Mouse (Mus musculus) forebrain, embryonic 15.5 days (tissue): ENCODE data around the gene Ldlrap1. TPM values are rescaled to one million over a fixed set of nuclear protein-coding genes. Genes with fewer than 3 reads are reported as not detected.

Experiments used
- ATAC-seq: fragments of 200-750 bp; cut with Nextera tagmentation; replicated peaks from 2 replicates; pipeline ENCODE4 v1.8.0; 2017; ENCODE audit warnings: mild to moderate bottlenecking, moderate TSS enrichment, moderate library complexity
- H3K27ac ChIP-seq: fragments of 300-500 bp; sonication (generic); replicated peaks from 2 replicates; pipeline ENCODE4 v1.5.1; 2015; ENCODE audit warnings: mild to moderate bottlenecking, inconsistent platforms
- H3K27me3 ChIP-seq: fragments of 300-500 bp; sonication (generic); 2 replicates; pipeline ENCODE4 v1.6.1; 2015; ENCODE audit warnings: inconsistent platforms
- H3K36me3 ChIP-seq: fragments of 300-500 bp; sonication (generic); 2 replicates; pipeline ENCODE4 v1.6.1; 2015; ENCODE audit warnings: mild to moderate bottlenecking, inconsistent platforms
- H3K4me1 ChIP-seq: fragments of 300-500 bp; sonication (generic); 2 replicates; pipeline ENCODE4 v1.6.1; 2015; ENCODE audit warnings: inconsistent platforms
- H3K4me2 ChIP-seq: fragments of 300-500 bp; sonication (generic); replicated peaks from 2 replicates; pipeline ENCODE4 v1.6.1; 2015; ENCODE audit warnings: mild to moderate bottlenecking, inconsistent platforms
- H3K4me3 ChIP-seq: fragments of 300-500 bp; sonication (generic); 2 replicates; pipeline ENCODE4 v1.5.1; 2015; ENCODE audit warnings: mild to moderate bottlenecking, inconsistent platforms
- H3K9ac ChIP-seq: fragments of 300-500 bp; sonication (generic); replicated peaks from 2 replicates; pipeline ENCODE4 v1.6.1; 2015; ENCODE audit warnings: mild to moderate bottlenecking, inconsistent platforms
- H3K9me3 ChIP-seq: fragments of 300-500 bp; sonication (generic); 2 replicates; pipeline ENCODE4 v1.6.1; 2016; ENCODE audit warnings: inconsistent platforms
- WGBS: fragments of 180-500 bp; shearing (Covaris S2); methylation state at CpG from one replicate; pipeline ENCODE4 v1.1.7; 2015; ENCODE audit warnings: mixed read lengths; 5-methylcytosine and 5-hydroxymethylcytosine counted together
- polyA plus RNA-seq: library from polyadenylated mRNA; unstranded; fragments of >200 nt; fragmentation: Nextera tagmentation; extraction: Ambion mirVana; gene quantifications from 2 replicates; pipeline ENCODE4 v1.2.1, GENCODE M21; 2015

Ldlrap1 gene
- polyA plus RNA-seq, 1 experiment from 2014 or later = 2.8 TPM

DNA sequence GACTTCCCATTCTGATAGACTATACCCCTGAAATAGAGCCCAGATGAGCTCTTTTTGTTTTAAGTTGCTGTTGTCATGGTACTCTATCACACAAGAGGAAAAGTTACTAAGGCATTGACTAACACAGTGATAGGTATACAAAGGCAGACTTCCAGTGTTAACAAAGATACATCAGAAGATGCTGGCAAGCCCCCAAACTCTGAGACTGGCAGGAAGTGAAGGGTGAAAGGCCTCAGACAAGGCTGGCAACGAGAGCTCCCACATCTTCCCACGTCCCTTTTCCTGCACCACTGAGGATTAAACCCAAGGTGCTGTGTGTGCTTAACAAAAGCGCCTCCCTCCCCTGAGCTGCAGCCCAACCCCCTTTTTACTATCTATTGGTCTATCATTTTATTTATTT, 44.6 kb downstream of the Ldlrap1 start:
- H3K4me1 ChIP-seq = no peaks in the 10 kb centered on the region
- H3K9ac ChIP-seq = no peak overlapping the region
- H3K4me3 ChIP-seq = no peak overlapping the region
- no peak overlapping the region for H3K4me2 ChIP-seq
- no peak for ATAC-seq
- WGBS = 69% methylated on average over 3 of the region's 3 CpGs
- no peaks in the 10 kb centered on the region for H3K36me3 ChIP-seq
- H3K27ac ChIP-seq = no peak overlapping the region
- no peaks in the 10 kb centered on the region for H3K27me3 ChIP-seq
- no peaks in the 10 kb centered on the region for H3K9me3 ChIP-seq

DNA sequence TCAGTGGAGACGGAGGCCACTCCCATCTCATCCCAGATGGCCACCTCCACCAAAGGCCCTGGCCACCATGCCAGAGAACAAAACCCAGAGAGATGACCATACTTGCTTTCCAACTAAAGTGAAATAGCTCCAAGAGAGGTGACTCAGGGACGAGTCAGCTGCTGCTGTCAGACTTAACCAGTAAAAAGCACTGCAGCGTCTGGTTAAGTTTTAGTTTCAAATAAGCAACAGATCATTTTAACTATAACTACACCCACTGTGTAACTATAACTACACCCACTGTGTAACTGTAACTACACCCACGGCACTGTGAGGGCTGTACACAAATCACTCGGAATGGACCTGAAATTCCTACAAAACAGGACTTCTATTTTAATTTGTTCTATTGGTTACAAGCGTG, 46.7 kb downstream of the Ldlrap1 start:
- no peaks in the 10 kb centered on the region for H3K4me1 ChIP-seq
- no peaks in the 10 kb centered on the region for H3K9me3 ChIP-seq
- H3K9ac ChIP-seq = no peak overlapping the region
- no peak for ATAC-seq
- WGBS = 88% methylated on average over 6 of the region's 6 CpGs
- H3K4me2 ChIP-seq = no peak overlapping the region
- no peak overlapping the region for H3K27ac ChIP-seq
- no peaks in the 10 kb centered on the region for H3K36me3 ChIP-seq
- H3K4me3 ChIP-seq = no peak overlapping the region
- H3K27me3 ChIP-seq = no peaks in the 10 kb centered on the region

DNA sequence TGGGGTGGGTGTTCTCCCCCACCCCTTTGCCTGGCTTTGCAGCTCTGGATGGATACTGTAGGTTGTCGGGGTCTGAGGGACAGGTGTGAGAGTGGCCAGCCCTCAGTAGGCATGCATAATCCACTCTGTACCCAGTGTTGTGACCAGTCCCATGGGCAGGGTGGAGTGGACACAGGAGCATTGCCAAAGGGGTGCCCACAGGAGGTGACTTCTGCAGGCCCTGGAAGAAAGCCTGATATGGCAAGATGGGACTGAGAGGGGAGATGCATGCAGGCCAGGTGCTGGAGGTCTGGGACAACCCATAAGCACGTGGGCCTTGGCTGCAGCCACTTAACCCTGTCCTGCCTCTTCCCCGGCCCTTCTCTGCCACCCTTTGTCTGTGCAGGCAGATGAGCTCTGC, 47.5 kb downstream of the Ldlrap1 start:
- ATAC-seq = no peak
- H3K9me3 ChIP-seq = no peaks in the 10 kb centered on the region
- H3K9ac ChIP-seq = no peak overlapping the region
- H3K4me3 ChIP-seq = no peak overlapping the region
- H3K4me2 ChIP-seq = no peak overlapping the region
- H3K27me3 ChIP-seq = no peaks in the 10 kb centered on the region
- WGBS = 75% methylated on average over 3 of the region's 3 CpGs
- no peaks in the 10 kb centered on the region for H3K36me3 ChIP-seq
- no peak overlapping the region for H3K27ac ChIP-seq
- H3K4me1 ChIP-seq = no peaks in the 10 kb centered on the region

DNA sequence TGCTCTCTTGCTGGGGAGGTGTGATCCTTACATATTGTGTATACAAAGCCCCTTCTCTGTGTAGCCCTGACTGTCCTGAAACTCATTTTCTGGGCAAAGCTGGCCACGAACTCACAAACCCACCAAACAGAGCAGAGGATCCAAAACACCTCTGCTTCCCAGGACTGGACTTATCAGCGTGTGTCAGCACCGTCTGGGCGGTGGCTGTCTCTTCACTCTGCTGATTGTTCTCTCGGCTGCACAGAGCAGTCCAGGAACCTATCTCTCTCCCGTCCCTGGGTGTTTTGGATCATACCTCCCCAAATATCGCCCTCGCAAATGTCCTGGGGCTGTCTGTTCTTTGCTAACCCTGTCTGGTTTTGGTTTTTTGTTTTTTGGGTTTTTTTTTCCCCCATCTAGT, 48.3 kb downstream of the Ldlrap1 start:
- no peak for ATAC-seq
- H3K4me2 ChIP-seq = no peak overlapping the region

DNA sequence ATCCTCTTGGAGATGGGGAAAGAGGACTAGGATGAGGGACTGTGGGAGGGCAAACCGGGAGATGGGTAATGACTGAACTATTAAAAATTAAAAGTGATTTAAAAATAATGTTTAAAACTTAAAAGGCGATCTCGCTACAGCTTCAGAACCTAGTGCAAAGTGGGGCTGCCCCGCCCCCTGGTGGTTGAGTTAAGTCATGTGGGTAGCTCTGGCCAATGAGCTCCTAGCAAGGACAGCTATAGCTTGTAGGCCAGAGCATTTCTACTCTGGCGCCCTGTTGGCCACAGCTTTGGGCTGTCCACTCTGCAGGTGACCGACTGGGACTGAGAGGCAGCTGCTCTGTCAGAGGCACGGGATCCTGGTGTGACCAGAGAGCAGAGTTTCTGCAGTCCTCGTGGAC, 53.9 kb downstream of the Ldlrap1 start:
- peak; percentile 90 for ATAC-seq
- H3K9me3 ChIP-seq = no peaks in the 10 kb centered on the region
- 2% methylated on average over 8 of the region's 8 CpGs for WGBS
- H3K4me1 ChIP-seq = peaks cover 2% of the 10 kb centered on the region; the same call in 1 of the 2 replicates
- no peaks in the 10 kb centered on the region for H3K27me3 ChIP-seq
- H3K4me3 ChIP-seq = no peak overlapping the region
- H3K27ac ChIP-seq = no peak overlapping the region
- H3K36me3 ChIP-seq = no peaks in the 10 kb centered on the region
- H3K4me2 ChIP-seq = no peak overlapping the region
- H3K9ac ChIP-seq = no peak overlapping the region

More for the DNA sequence above, 48.3 kb downstream of the Ldlrap1 start:
- no peaks in the 10 kb centered on the region for H3K27me3 ChIP-seq
- H3K4me3 ChIP-seq = no peak overlapping the region
- no peak overlapping the region for H3K27ac ChIP-seq
- no peaks in the 10 kb centered on the region for H3K4me1 ChIP-seq
- H3K9me3 ChIP-seq = no peaks in the 10 kb centered on the region
- no peaks in the 10 kb centered on the region for H3K36me3 ChIP-seq
- WGBS = 77% methylated on average over 8 of the region's 8 CpGs
- no peak overlapping the region for H3K9ac ChIP-seq

DNA sequence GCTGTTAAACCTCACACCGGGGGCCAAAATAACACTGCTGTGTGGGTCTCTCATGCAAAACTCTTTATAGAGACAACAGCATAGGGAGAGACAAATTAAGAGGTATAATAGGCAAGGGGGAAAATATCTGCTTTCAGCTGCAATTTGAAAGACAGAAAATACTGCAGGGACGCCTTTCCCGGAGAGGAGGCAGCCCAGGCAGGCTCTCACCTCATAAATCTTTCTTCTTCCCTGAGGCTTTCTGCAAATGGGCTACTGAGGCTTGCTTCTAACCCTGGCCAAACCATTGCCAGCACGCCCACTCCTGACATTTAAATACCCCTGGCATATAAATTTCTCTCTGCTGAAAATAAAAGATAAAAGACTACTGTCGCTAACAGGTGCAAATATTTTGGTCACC, 62.5 kb downstream of the Ldlrap1 start:
- peak overlapping the region; percentile 69; the same call in 1 of the 2 replicates for H3K4me2 ChIP-seq
- no peaks in the 10 kb centered on the region for H3K9me3 ChIP-seq
- H3K27ac ChIP-seq = no peak overlapping the region
- peaks cover 13% of the 10 kb centered on the region; the same call in 1 of the 2 replicates for H3K27me3 ChIP-seq
- H3K4me3 ChIP-seq = 0 out of 2 replicates have a peak overlapping the region, but pooled peaks have one; percentile 59
- H3K36me3 ChIP-seq = no peaks in the 10 kb centered on the region
- ATAC-seq = no peak
- H3K4me1 ChIP-seq = peaks cover 37% of the 10 kb centered on the region
- no peak overlapping the region for H3K9ac ChIP-seq
- 63% methylated on average over 5 of the region's 5 CpGs for WGBS

DNA sequence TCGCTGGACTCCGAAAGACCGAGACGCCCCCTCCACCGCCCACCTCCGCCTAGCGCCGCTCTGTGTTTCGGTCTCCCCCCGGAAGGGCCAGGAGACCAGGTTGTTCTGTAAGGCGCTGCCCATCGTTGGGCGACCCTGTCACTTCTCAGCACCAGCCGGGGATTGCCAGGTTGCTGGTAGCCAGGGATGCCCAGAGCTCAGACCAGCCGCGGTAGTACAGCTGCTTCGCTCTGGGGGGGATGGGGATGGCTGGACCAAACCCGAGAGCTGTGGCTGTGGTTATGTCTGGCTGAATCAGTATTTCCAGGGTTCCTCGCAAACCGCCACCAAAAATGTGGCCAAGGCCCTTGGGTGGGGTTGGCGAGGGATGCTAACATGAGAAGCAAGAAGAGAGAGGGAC, 63.2 kb downstream of the Ldlrap1 start:
- no peaks in the 10 kb centered on the region for H3K9me3 ChIP-seq
- H3K4me3 ChIP-seq = peak overlapping the region; percentile 59
- whole genome bisulfite sequencing = under 1% methylated on average over 20 of the region's 21 CpGs
- ATAC-seq = no peak
- H3K27me3 ChIP-seq = peaks cover 13% of the 10 kb centered on the region; the same call in 1 of the 2 replicates
- H3K4me2 ChIP-seq = peak overlapping the region; percentile 69
- peak overlapping the region; percentile 46 for H3K27ac ChIP-seq
- H3K9ac ChIP-seq = peak overlapping the region; percentile 58
- H3K4me1 ChIP-seq = peaks cover 37% of the 10 kb centered on the region
- no peaks in the 10 kb centered on the region for H3K36me3 ChIP-seq

DNA sequence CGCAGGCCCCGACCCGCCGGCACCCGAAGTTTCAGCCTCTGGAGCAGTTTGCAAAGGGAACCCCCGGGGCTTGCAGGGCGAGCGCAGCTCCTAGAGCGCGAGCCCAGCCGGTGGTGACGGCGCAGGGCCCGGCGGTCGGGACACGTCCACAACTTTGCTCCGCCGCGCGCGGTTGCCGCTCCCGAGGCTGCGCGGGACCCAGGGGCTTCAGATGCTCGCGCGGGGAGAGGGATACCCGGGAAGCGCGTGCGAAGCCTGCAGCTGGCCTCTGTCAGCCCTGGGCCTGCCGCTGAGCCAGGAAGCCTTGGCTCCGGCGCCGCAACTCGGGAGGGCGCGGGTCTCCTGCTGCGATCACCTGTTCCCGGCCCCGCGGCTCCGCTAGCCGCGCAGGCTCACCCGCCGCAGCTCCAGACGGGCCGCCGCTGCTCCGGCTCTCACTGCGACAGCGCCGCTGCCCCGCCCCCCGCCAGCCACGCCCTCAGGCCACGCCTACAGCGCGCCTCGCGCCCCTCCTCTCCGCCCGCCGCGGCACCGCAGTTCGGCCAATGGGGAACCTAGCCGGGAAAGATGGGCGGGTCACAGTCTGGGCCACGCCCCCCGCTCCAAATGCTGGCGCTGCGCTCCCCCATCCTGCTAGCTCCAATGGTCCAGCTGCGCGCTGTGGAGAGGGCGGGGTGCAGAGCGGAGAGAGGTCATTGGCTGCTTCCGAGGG, 63.8 kb downstream of the Ldlrap1 start, which contains the start of gene Man1c1:
Man1c1 (minus strand) TSS at position 456 of the 712 bp plus-strand sequence.
- ATAC-seq = peak; percentile 94
- Histone ChIP-seq H3K4me2 (peak within 1 kb of the TSS; percentile 69), H3K4me1 (peaks cover 37% of the 10 kb centered on the region), H3K36me3 (no peaks in the 10 kb centered on the region), H3K4me3 (peak within 1 kb of the TSS; percentile 59), H3K27me3 (peaks cover 13% of the 10 kb centered on the region; the same call in 1 of the 2 replicates), H3K9me3 (no peaks in the 10 kb centered on the region), H3K9ac (peak within 1 kb of the TSS; percentile 58), H3K27ac (peak within 1 kb of the TSS; percentile 46)
- under 1% methylated on average over 70 of the region's 81 CpGs for WGBS

DNA sequence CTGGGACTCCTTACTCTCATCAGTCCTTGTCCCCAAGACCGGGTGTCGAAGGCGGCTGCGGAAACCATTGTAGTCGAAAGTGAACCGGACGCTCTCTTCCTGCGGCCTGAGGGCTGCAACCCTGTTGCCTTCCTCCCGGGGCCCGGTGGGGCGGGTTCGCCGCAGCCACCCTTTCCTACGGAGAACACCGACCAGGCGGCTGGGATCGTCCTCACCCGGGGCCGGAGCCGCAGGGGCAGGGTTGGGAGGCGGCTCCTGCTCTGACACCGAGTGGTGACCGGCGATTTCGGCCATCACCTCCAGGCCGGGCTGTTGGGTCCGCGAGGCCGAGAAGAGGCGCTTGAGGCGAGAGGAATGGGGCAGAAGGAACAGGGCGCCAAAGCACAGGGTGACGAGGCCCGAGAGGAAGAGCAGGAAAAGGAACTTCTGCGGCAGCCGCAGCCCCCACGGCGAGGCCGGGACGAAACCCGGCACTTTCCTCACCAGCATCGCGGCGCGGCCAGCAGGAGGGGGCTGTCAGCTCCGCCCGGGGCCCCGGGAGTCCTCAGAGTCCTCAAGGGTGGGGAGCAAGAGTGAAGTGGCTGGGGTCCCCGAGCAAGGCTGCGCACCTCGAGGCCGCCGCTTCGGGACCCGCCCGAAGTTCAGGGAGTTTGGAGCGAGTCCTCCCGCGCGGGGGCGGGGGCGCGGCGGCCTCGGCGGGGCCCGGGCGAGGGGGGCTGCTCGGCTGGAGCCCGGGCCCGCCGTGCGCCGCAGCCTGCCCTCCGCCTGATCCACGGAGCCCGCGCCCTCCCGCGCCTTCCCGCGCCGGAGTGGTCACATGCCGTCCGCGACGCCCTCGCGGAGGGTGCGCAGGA, 64.6 kb downstream of the Ldlrap1 start:
- H3K9ac ChIP-seq = peak overlapping the region; percentile 45
- under 1% methylated on average over 88 of the region's 90 CpGs for WGBS
- H3K27ac ChIP-seq = no peak overlapping the region
- H3K4me1 ChIP-seq = peaks cover 37% of the 10 kb centered on the region
- ATAC-seq = peak; percentile 16
- H3K36me3 ChIP-seq = no peaks in the 10 kb centered on the region
- peaks cover 13% of the 10 kb centered on the region; the same call in 1 of the 2 replicates for H3K27me3 ChIP-seq
- peak overlapping the region; percentile 59 for H3K4me3 ChIP-seq
- H3K4me2 ChIP-seq = peak overlapping the region; percentile 69
- no peaks in the 10 kb centered on the region for H3K9me3 ChIP-seq

DNA sequence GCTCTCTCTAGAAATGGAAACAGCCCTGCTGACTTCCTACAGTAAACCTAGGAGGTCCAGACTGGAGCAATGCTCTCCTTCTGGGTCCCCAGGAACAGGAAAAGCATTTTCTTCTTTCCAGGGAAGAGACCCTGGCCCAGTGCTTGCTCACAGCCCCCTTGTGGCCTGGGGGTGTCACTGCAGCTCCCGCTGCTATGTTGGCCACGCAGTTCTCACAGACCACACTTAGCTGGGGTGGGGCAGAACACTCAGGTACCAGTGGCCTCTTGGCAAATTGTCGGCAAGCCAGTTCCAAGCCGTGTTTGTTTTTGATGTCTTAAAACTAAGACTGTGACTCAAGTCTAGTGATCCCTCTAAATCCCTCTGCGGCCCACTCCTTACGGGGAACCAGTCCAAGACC, 65.9 kb downstream of the Ldlrap1 start:
- 34% methylated on average over 6 of the region's 6 CpGs for WGBS
- H3K27ac ChIP-seq = no peak overlapping the region
- peaks cover 13% of the 10 kb centered on the region; the same call in 1 of the 2 replicates for H3K27me3 ChIP-seq
- H3K4me2 ChIP-seq = peak overlapping the region; percentile 69
- no peak for ATAC-seq
- H3K9me3 ChIP-seq = no peaks in the 10 kb centered on the region
- H3K4me3 ChIP-seq = peak overlapping the region; percentile 59
- no peaks in the 10 kb centered on the region for H3K36me3 ChIP-seq
- peaks cover 37% of the 10 kb centered on the region for H3K4me1 ChIP-seq
- H3K9ac ChIP-seq = no peak overlapping the region

DNA sequence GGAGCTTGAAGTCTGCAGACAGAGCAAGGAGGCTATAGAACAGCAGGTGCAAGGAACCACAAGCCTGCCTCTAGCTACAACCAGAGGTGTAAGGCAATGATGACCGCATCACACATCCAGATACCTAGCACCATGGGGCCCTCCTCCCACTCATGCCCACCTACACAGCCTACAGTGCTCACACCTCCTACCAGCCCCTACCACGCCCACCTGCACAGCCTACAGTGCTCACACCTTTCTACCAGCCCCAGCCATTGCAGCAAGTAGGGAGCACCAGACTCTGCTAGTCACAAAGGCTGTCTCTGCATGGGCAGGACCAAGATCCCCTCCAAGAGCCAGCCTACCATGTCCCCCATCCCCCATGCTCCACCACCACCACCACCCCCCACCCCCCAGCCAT, 66.9 kb downstream of the Ldlrap1 start:
- no peak overlapping the region for H3K9ac ChIP-seq
- 0 out of 2 replicates have a peak overlapping the region, but pooled peaks have one; percentile 69 for H3K4me2 ChIP-seq
- no peaks in the 10 kb centered on the region for H3K9me3 ChIP-seq
- no peaks in the 10 kb centered on the region for H3K36me3 ChIP-seq
- WGBS = 96% methylated on average over 2 of the region's 2 CpGs
- no peak for ATAC-seq
- no peak overlapping the region for H3K27ac ChIP-seq
- peaks cover 37% of the 10 kb centered on the region for H3K4me1 ChIP-seq
- H3K27me3 ChIP-seq = peaks cover 10% of the 10 kb centered on the region; the same call in 1 of the 2 replicates
- no peak overlapping the region for H3K4me3 ChIP-seq
